Mouse (Mus musculus): Measurements from ENCODE around the gene 4930426L09Rik.

- no peak for TF ChIP-seq CTCF (IDR thresholded peaks at IDR 0.05; ENCODE audit: low read depth, low read length)
- TF ChIP-seq POLR2A (IDR thresholded peaks at IDR 0.05; ENCODE audit: insufficient read depth, low read length), result no peak
- TF ChIP-seq EP300 (IDR thresholded peaks at IDR 0.05; ENCODE audit: insufficient read depth, low read depth, low read length), result no peak
Measured at GRCm38 (mm10) chr2:18958044-18958443, 40.1 kb upstream of the 4930426L09Rik start.

Measured in ES-Bruce4 (cell line).